Mouse (Mus musculus): ENCODE data around the gene Rab27a. TPM values are rescaled to one million over a fixed set of nuclear protein-coding genes. Genes with fewer than 3 reads are reported as not detected.

Gene Rab27a
- polyA plus RNA-seq, 1 experiment: 0.06 TPM

- no peak overlapping the region for H3ac ChIP-seq (ENCODE audit: control insufficient read depth, insufficient read length, low read depth)
- no peaks in the 10 kb centered on the region for H3K79me3 ChIP-seq (ENCODE audit: low read depth)
- peaks cover 51% of the 10 kb centered on the region for H3K36me3 ChIP-seq (ENCODE audit: control insufficient read depth, insufficient read depth)
- H3K4me3 ChIP-seq (ENCODE audit: insufficient read depth, poor library complexity, severe bottlenecking): no peak overlapping the region
- TF ChIP-seq CEBPB (IDR thresholded peaks at IDR 0.05; ENCODE audit: low read depth): no peak
- no peak for TF ChIP-seq MYOD1 (IDR thresholded peaks at IDR 0.05; ENCODE audit: control insufficient read depth, insufficient read length, low read depth)
- no peak for TF ChIP-seq CTCF (IDR thresholded peaks at IDR 0.05; ENCODE audit: control insufficient read depth, insufficient read depth, insufficient read length)
- no peak for TF ChIP-seq FOSL1 (IDR thresholded peaks at IDR 0.05; ENCODE audit: insufficient read depth, low read length, poor library complexity, severe bottlenecking)
- TF ChIP-seq USF1 (IDR thresholded peaks at IDR 0.05; ENCODE audit: low read depth): no peak
- TF ChIP-seq MYOG (IDR thresholded peaks at IDR 0.05; ENCODE audit: control insufficient read depth, extremely low read depth, insufficient read length): no peak
- TF ChIP-seq MAX (IDR thresholded peaks at IDR 0.05): no peak
- no peaks in the 10 kb centered on the region for H3K79me2 ChIP-seq (ENCODE audit: control insufficient read depth, insufficient read depth)
- H3K27me3 ChIP-seq (ENCODE audit: control insufficient read depth, insufficient read depth, insufficient read length): no peaks in the 10 kb centered on the region
Observed at GRCm38 (mm10) chr9:73127457-73127856, 82.8 kb downstream of the Rab27a start.

- no peaks in the 10 kb centered on the region for H3K79me3 ChIP-seq (ENCODE audit: low read depth)
- H3K79me2 ChIP-seq (ENCODE audit: control insufficient read depth, insufficient read depth): no peaks in the 10 kb centered on the region
- H3K27me3 ChIP-seq (ENCODE audit: control insufficient read depth, insufficient read depth, insufficient read length): no peaks in the 10 kb centered on the region
- H3K36me3 ChIP-seq (ENCODE audit: control insufficient read depth, insufficient read depth): peaks cover 33% of the 10 kb centered on the region
- TF ChIP-seq CEBPB (IDR thresholded peaks at IDR 0.05; ENCODE audit: low read depth): no peak
- TF ChIP-seq MAX (IDR thresholded peaks at IDR 0.05): no peak
- TF ChIP-seq FOSL1 (IDR thresholded peaks at IDR 0.05; ENCODE audit: insufficient read depth, low read length, poor library complexity, severe bottlenecking): no peak
- no peak for TF ChIP-seq CTCF (IDR thresholded peaks at IDR 0.05; ENCODE audit: control insufficient read depth, insufficient read depth, insufficient read length)
- TF ChIP-seq MYOG (IDR thresholded peaks at IDR 0.05; ENCODE audit: control insufficient read depth, extremely low read depth, insufficient read length): no peak
- TF ChIP-seq MYOD1 (IDR thresholded peaks at IDR 0.05; ENCODE audit: control insufficient read depth, insufficient read length, low read depth): no peak
- no peak for TF ChIP-seq USF1 (IDR thresholded peaks at IDR 0.05; ENCODE audit: low read depth)
- no peak overlapping the region for H3K4me3 ChIP-seq (ENCODE audit: insufficient read depth, poor library complexity, severe bottlenecking)
- no peak overlapping the region for H3ac ChIP-seq (ENCODE audit: control insufficient read depth, insufficient read length, low read depth)
Observed at GRCm38 (mm10) chr9:73129875-73130274, 85.2 kb downstream of the Rab27a start.

GRCm38 (mm10) chr9:73130529-73130928 lies 85.9 kb downstream of the Rab27a start:
- no peak for TF ChIP-seq USF1 (IDR thresholded peaks at IDR 0.05; ENCODE audit: low read depth)
- TF ChIP-seq CEBPB (IDR thresholded peaks at IDR 0.05; ENCODE audit: low read depth): peak; percentile 37
- Histone ChIP-seq H3K36me3 (ENCODE audit: control insufficient read depth, insufficient read depth) (peaks cover 27% of the 10 kb centered on the region), H3K27me3 (ENCODE audit: control insufficient read depth, insufficient read depth, insufficient read length) (no peaks in the 10 kb centered on the region), H3K4me3 (ENCODE audit: insufficient read depth, poor library complexity, severe bottlenecking) (no peak overlapping the region), H3K79me3 (ENCODE audit: low read depth) (no peaks in the 10 kb centered on the region), H3K79me2 (ENCODE audit: control insufficient read depth, insufficient read depth) (no peaks in the 10 kb centered on the region), H3ac (ENCODE audit: control insufficient read depth, insufficient read length, low read depth) (no peak overlapping the region)

GRCm38 (mm10) chr9:73137341-73137886 lies 92.8 kb downstream of the Rab27a start:
- H3K4me3 ChIP-seq (ENCODE audit: insufficient read depth, poor library complexity, severe bottlenecking): no peak overlapping the region
- no peak for TF ChIP-seq FOSL1 (IDR thresholded peaks at IDR 0.05; ENCODE audit: insufficient read depth, low read length, poor library complexity, severe bottlenecking)
- no peak for TF ChIP-seq MYOG (IDR thresholded peaks at IDR 0.05; ENCODE audit: control insufficient read depth, extremely low read depth, insufficient read length)
- TF ChIP-seq CTCF (IDR thresholded peaks at IDR 0.05; ENCODE audit: control insufficient read depth, insufficient read depth, insufficient read length): no peak
- TF ChIP-seq MYOD1 (IDR thresholded peaks at IDR 0.05; ENCODE audit: control insufficient read depth, insufficient read length, low read depth): no peak
- no peak for TF ChIP-seq USF1 (IDR thresholded peaks at IDR 0.05; ENCODE audit: low read depth)
- TF ChIP-seq CEBPB (IDR thresholded peaks at IDR 0.05; ENCODE audit: low read depth): no peak
- no peak for TF ChIP-seq MAX (IDR thresholded peaks at IDR 0.05)
- H3K27me3 ChIP-seq (ENCODE audit: control insufficient read depth, insufficient read depth, insufficient read length): no peaks in the 10 kb centered on the region
- no peaks in the 10 kb centered on the region for H3K79me3 ChIP-seq (ENCODE audit: low read depth)
- no peak overlapping the region for H3ac ChIP-seq (ENCODE audit: control insufficient read depth, insufficient read length, low read depth)
- H3K79me2 ChIP-seq (ENCODE audit: control insufficient read depth, insufficient read depth): no peaks in the 10 kb centered on the region
- no peaks in the 10 kb centered on the region for H3K36me3 ChIP-seq (ENCODE audit: control insufficient read depth, insufficient read depth)

Small RNA genes lying within 50 kb of the gene (microRNA-seq; reads per million reads assigned to microRNA genes)
- gene Gm27353 (ENCODE audit: borderline microRNAs expressed): not detected

Other genes with a start within 250 kb of the Rab27a start
- 0.59 TPM for gene Prtg, start 238.0 kb upstream of the Rab27a start, polyA plus RNA-seq (2012; fragmentation: generic; extraction: Trizol)
- gene Pygo1, start 119.2 kb upstream of the Rab27a start, polyA plus RNA-seq (2012; fragmentation: generic; extraction: Trizol): 0.04 TPM
- 0.02 TPM for gene Dyx1c1, start 86.1 kb upstream of the Rab27a start, polyA plus RNA-seq (2012; fragmentation: generic; extraction: Trizol)
- not detected for gene Gm44503, start 86.0 kb upstream of the Rab27a start, polyA plus RNA-seq (2012; fragmentation: generic; extraction: Trizol)
- 1.8 TPM for gene Ccpg1os, start 59.5 kb upstream of the Rab27a start, polyA plus RNA-seq (2012; fragmentation: generic; extraction: Trizol)
- 3.5 TPM for gene Ccpg1, start 59.4 kb upstream of the Rab27a start, polyA plus RNA-seq (2012; fragmentation: generic; extraction: Trizol)
- 5.9 TPM for gene Pigb, start 4.5 kb upstream of the Rab27a start, polyA plus RNA-seq (2012; fragmentation: generic; extraction: Trizol)
- gene Khdc3, start 57.0 kb downstream of the Rab27a start, polyA plus RNA-seq (2012; fragmentation: generic; extraction: Trizol): not detected
- not detected for gene Gm20509, start 57.6 kb downstream of the Rab27a start, polyA plus RNA-seq (2012; fragmentation: generic; extraction: Trizol)
- gene Rsl24d1, start 68.6 kb downstream of the Rab27a start, polyA plus RNA-seq (2012; fragmentation: generic; extraction: Trizol): 62.5 TPM